ENCODE assay signal across 8 mouse cellular contexts in the genomic region with DNA sequence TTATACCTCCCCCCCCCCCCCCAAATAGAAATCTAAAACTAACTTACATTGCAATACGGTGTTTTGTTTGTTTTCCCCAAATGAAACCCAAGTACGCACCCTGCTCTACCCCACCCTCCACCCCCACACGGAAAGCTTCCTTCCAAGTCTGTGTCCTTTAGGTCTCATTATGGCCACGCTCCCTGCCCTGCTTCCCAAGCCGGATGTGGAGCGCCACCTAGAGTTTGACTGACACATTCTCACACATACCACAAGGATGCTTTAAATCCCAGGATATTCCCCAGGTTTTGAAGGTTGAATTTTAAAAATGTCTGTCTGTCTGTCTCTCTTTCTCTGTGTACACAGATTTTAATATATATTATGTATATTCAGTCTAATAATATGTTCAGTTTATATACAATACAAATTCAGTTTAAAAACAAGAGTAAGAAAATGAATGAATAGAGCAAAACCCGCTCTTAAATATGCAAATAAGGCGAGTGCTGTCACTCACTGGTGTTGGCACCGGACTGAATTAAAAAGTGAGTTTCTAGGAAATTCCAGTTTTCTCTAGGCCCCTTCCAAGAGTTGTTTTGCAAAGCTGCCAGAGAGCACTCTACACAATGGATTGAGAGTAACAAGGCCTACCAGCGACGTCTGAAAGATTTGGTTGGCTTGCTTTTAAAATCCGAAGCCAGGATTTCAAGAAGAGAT.
A peak's percentile ranks its signal among the peaks of the same experiment; 100 is the strongest.
DNase-seq lines count a peak whose midpoint lies in the region; ATAC-seq and TF ChIP-seq lines count a peak whose summit lies in the region.

No protein-coding gene starts in this region.

- H3K27ac ChIP-seq in thymus, adult 2 months (ENCODE audit: control insufficient read depth, insufficient read depth, low read length): no peak overlapping the region
- peak overlapping the region; percentile 93 for H3K27ac ChIP-seq in embryonic fibroblast, embryonic 13.5 days (ENCODE audit: insufficient read depth, low read length)
- H3K27ac ChIP-seq in hindbrain, postnatal 0 days: no peak overlapping the region

- no peak for TF ChIP-seq CTCF in thymus, adult 2 months (IDR thresholded peaks at IDR 0.05; ENCODE audit: borderline replicate concordance, control insufficient read depth, extremely low read depth, insufficient read depth, low read length, poor library complexity)
- peak; percentile 68; the same call in 1 of the 2 replicates for TF ChIP-seq CTCF in embryonic fibroblast, embryonic 13.5 days (IDR thresholded peaks at IDR 0.05; ENCODE audit: borderline replicate concordance, insufficient read depth, low read length)
- peak; percentile 79 for TF ChIP-seq CTCF in hindbrain, postnatal 0 days (IDR thresholded peaks at IDR 0.05; ENCODE audit: low read depth)

- H3K9me3 ChIP-seq in hindbrain, postnatal 0 days (ENCODE audit: low read length): no peaks in the 10 kb centered on the region

- H3K9ac ChIP-seq in hindbrain, postnatal 0 days (replicated peaks; ENCODE audit: low read length): no peak overlapping the region

- peak; percentile 37 for DNase-seq in thymus, adult 2 months
- DNase-seq in thymus, adult 18-20 months: no peak
- DNase-seq in adrenal gland, postnatal 36 days: peak; percentile 80 to 85
- peak; percentile 78 for DNase-seq in hindbrain, postnatal 0 days (ENCODE audit: low spot score)
- DNase-seq in left cerebral cortex, postnatal 4 days: peak; percentile 81
- peak; percentile 32 for DNase-seq in retina, postnatal 7 days (ENCODE audit: low read depth, low spot score)
- DNase-seq in MN1 (ENCODE audit: low spot score): no peak

- H3K4me2 ChIP-seq in hindbrain, postnatal 0 days (ENCODE audit: low read depth, low read length): no peak overlapping the region

- ATAC-seq in hindbrain, postnatal 0 days: 0 out of 2 replicates have a peak, but pooled peaks have one; percentile 61

- H3K27me3 ChIP-seq in thymus, adult 2 months (ENCODE audit: control insufficient read depth, insufficient read depth, low read length): no peaks in the 10 kb centered on the region
- no peaks in the 10 kb centered on the region for H3K27me3 ChIP-seq in hindbrain, postnatal 0 days (ENCODE audit: insufficient read depth, low read length)

- intact Hi-C loops in left cerebral cortex, postnatal 4 days (cut with DNase I): no loop called here

- TF ChIP-seq POLR2A in thymus, adult 2 months (IDR thresholded peaks at IDR 0.05; ENCODE audit: control insufficient read depth, extremely low read depth, insufficient read depth, low read length, poor library complexity): no peak
- TF ChIP-seq POLR2A in embryonic fibroblast, embryonic 13.5 days (IDR thresholded peaks at IDR 0.05; ENCODE audit: low read depth, low read length): no peak

- no peaks in the 10 kb centered on the region for H3K36me3 ChIP-seq in thymus, adult 2 months (ENCODE audit: control insufficient read depth, insufficient read depth, low read length)
- H3K36me3 ChIP-seq in hindbrain, postnatal 0 days (ENCODE audit: insufficient read depth, low read length): no peaks in the 10 kb centered on the region

- 94% methylated on average over 12 of the region's 12 CpGs for WGBS in thymus, adult 2 months
- WGBS in hindbrain, postnatal 0 days: 52% methylated on average over 12 of the region's 12 CpGs

- H3K4me3 ChIP-seq in thymus, adult 2 months (ENCODE audit: control insufficient read depth, insufficient read depth, low read length): no peak overlapping the region
- H3K4me3 ChIP-seq in embryonic fibroblast, embryonic 13.5 days (ENCODE audit: insufficient read depth, low read length): no peak overlapping the region
- H3K4me3 ChIP-seq in hindbrain, postnatal 0 days (ENCODE audit: low read length): no peak overlapping the region

- H3K4me1 ChIP-seq in thymus, adult 2 months (replicated peaks; ENCODE audit: control insufficient read depth, insufficient read depth, low read length): no peaks in the 10 kb centered on the region
- H3K4me1 ChIP-seq in embryonic fibroblast, embryonic 13.5 days (ENCODE audit: control insufficient read depth, insufficient read depth, low read length): peaks cover 2% of the 10 kb centered on the region; the same call in 1 of the 2 replicates
- H3K4me1 ChIP-seq in hindbrain, postnatal 0 days (ENCODE audit: insufficient read depth, low read length): no peaks in the 10 kb centered on the region

Comparison
In these comparisons a context has a peak if more than half of its experiments do, and no peak if none do; other contexts are left out.
1. DNase-seq: peak in thymus, adult 2 months (single experiment), adrenal gland, postnatal 36 days (2 of 2), hindbrain, postnatal 0 days (single experiment), left cerebral cortex, postnatal 4 days (single experiment) and retina, postnatal 7 days (single experiment); none in thymus, adult 18-20 months (0 of 2) and MN1 (single experiment).